Mouse (Mus musculus): ENCODE data around the gene Speer4f1. TPM values are rescaled to one million over a fixed set of nuclear protein-coding genes. Genes with fewer than 3 reads are reported as not detected.
"Not testable (repeated sequence)": the region's sequence is repeated elsewhere in the genome, so short reads cannot be mapped to it uniquely, and the experiment has no call there.

Gene Speer4f1
- not detected in 2 replicates for polyA plus RNA-seq (2015; fragmentation: Nextera tagmentation; extraction: Ambion mirVana)

DNA sequence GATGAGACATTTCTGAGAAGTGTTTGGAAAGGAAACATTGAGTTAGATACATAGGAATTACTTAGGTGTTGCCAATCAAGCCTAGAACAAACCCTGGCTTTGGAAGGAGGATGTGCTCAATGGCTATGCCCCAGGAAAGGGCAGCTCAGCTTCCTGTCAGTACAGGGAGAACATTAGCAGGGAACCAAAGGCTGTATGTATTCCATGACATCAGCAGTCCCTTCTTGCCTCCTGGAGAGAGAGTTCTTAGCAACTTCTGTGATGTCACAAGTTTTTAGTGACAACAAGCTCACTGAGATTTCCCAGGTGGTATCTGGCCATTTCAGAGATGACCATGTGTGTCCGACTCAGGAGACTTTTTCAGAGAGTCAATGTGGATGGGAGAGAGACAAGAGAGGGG is at the start of gene Speer4f1:
Gene Speer4f1 (plus strand): TSS at position 301 of the 400 bp plus-strand sequence.
- not testable (repeated sequence) for H3K27ac ChIP-seq; H3K4me3 ChIP-seq; ATAC-seq (replicated peaks; ENCODE audit: insufficient number of reproducible peaks, insufficient read depth, low FRiP score, low read depth); H3K4me1 ChIP-seq (replicated peaks); H3K4me2 ChIP-seq; H3K9me3 ChIP-seq (replicated peaks); H3K9ac ChIP-seq; H3K36me3 ChIP-seq; H3K27me3 ChIP-seq
- WGBS, result 65% methylated on average over 1 of the region's 1 CpGs

DNA sequence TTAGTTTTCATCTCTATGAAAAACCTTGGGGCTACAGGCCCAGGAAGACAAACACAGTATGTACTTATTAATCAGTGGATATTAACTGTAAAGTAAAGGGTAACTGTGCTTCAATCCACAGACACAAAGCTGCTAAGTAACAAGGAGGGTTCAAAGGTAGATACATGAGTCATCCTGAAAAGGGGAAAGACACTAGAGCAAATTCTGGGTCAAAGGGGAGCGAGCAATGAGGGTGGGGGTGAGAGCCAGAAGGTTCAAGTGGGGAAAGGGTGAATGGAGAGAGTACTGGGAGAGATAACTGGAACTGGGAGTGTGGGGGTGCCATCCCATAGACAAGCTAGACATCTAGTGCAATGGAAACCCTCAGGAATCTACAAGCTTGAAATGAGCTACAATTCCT is 49.0 kb upstream of the Speer4f1 start:
- H3K4me1 ChIP-seq (replicated peaks), result no peaks in the 10 kb centered on the region
- no peaks in the 10 kb centered on the region for H3K9me3 ChIP-seq (replicated peaks)
- no peak overlapping the region for H3K9ac ChIP-seq
- no peak overlapping the region for H3K4me3 ChIP-seq
- no peak overlapping the region for H3K27ac ChIP-seq
- 79% methylated on average over 1 of the region's 1 CpGs for WGBS
- no peaks in the 10 kb centered on the region for H3K36me3 ChIP-seq
- H3K27me3 ChIP-seq, result no peaks in the 10 kb centered on the region
- no peak for ATAC-seq (replicated peaks; ENCODE audit: insufficient number of reproducible peaks, insufficient read depth, low FRiP score, low read depth)
- no peak overlapping the region for H3K4me2 ChIP-seq

GRCm38 (mm10) chr5:17434721-17435120 is 41.2 kb upstream of the Speer4f1 start:
- Histone ChIP-seq H3K36me3 (no peaks in the 10 kb centered on the region), H3K4me1 (replicated peaks) (no peaks in the 10 kb centered on the region), H3K27ac (no peak overlapping the region), H3K27me3 (no peaks in the 10 kb centered on the region), H3K9me3 (replicated peaks) (no peaks in the 10 kb centered on the region), H3K9ac (no peak overlapping the region), H3K4me2 (no peak overlapping the region), H3K4me3 (no peak overlapping the region)
- no peak for ATAC-seq (replicated peaks; ENCODE audit: insufficient number of reproducible peaks, insufficient read depth, low FRiP score, low read depth)
- WGBS, result 79% methylated on average over 3 of the region's 3 CpGs

- H3K27me3 ChIP-seq, result no peaks in the 10 kb centered on the region
- H3K4me3 ChIP-seq, result no peak overlapping the region
- H3K4me2 ChIP-seq, result no peak overlapping the region
- 41% methylated on average over 2 of the region's 2 CpGs for WGBS
- H3K27ac ChIP-seq, result no peak overlapping the region
- H3K9ac ChIP-seq, result no peak overlapping the region
- no peaks in the 10 kb centered on the region for H3K4me1 ChIP-seq (replicated peaks)
- ATAC-seq (replicated peaks; ENCODE audit: insufficient number of reproducible peaks, insufficient read depth, low FRiP score, low read depth), result no peak
- H3K9me3 ChIP-seq (replicated peaks), result no peaks in the 10 kb centered on the region
- no peaks in the 10 kb centered on the region for H3K36me3 ChIP-seq
These were observed 39.7 kb upstream of the Speer4f1 start for GRCm38 (mm10) chr5:17436209-17436608.

GRCm38 (mm10) chr5:17439487-17440102 is 36.3 kb upstream of the Speer4f1 start:
- Histone ChIP-seq H3K9ac (no peak overlapping the region), H3K4me3 (no peak overlapping the region), H3K9me3 (replicated peaks) (no peaks in the 10 kb centered on the region), H3K27me3 (no peaks in the 10 kb centered on the region), H3K4me1 (replicated peaks) (no peaks in the 10 kb centered on the region), H3K36me3 (no peaks in the 10 kb centered on the region), H3K27ac (no peak overlapping the region), H3K4me2 (no peak overlapping the region)
- no peak for ATAC-seq (replicated peaks; ENCODE audit: insufficient number of reproducible peaks, insufficient read depth, low FRiP score, low read depth)

DNA sequence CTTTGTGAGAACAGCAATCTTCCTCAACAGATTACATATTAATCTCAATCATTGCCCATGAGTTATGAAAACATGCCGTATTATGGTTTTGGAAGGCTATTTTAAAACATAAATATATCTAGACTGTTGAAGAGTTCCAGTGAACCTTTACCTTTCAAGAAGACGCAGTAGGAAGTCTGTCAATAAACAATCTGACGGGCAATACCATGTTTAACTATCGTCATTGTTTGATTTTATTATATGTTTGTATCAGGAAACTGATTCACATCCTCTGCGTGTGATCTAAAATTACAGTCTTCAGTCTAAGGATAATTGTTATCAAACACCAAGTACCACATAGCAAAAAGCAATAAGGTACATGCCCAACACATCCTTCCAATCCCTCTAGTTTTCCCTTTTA is 21.8 kb upstream of the Speer4f1 start:
- Histone ChIP-seq H3K27me3 (no peaks in the 10 kb centered on the region), H3K9ac (no peak overlapping the region), H3K9me3 (replicated peaks) (no peaks in the 10 kb centered on the region), H3K4me1 (replicated peaks) (no peaks in the 10 kb centered on the region), H3K27ac (no peak overlapping the region), H3K36me3 (no peaks in the 10 kb centered on the region), H3K4me3 (no peak overlapping the region), H3K4me2 (no peak overlapping the region)
- no peak for ATAC-seq (replicated peaks; ENCODE audit: insufficient number of reproducible peaks, insufficient read depth, low FRiP score, low read depth)
- 80% methylated on average over 5 of the region's 5 CpGs for WGBS

DNA sequence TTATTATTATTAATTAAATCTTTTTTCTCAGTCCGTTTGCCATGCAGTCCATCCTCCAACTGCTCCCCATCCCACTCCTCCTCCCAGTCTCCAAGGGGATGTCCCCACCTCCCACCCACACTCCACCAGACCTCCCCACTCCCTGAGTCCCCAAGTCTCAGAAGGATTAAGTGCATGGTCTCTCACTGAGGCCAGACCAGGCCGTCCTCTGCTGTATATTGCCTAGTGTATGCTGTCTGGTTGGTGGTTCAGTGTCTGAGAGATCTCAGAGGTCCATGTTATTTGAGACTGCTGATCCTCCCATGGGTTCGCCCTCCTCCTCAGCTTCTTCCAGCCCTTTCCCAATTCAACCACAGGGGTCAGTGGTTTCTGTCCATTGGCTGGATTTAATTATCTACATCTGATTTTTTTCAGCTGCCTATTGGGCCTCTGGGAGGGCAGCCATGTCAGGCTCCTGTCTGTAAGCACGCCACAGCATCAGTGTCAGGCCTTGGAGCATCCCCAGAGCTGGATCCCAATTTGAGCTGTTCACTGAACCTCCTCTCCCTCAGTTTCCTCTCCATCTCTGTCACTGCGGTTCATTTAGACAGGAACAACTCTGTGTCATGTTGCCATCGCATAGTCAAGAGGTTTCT is 20.8 kb upstream of the Speer4f1 start:
- no peak for ATAC-seq (replicated peaks; ENCODE audit: insufficient number of reproducible peaks, insufficient read depth, low FRiP score, low read depth)
- no peaks in the 10 kb centered on the region for H3K9me3 ChIP-seq (replicated peaks)
- no peaks in the 10 kb centered on the region for H3K4me1 ChIP-seq (replicated peaks)

DNA sequence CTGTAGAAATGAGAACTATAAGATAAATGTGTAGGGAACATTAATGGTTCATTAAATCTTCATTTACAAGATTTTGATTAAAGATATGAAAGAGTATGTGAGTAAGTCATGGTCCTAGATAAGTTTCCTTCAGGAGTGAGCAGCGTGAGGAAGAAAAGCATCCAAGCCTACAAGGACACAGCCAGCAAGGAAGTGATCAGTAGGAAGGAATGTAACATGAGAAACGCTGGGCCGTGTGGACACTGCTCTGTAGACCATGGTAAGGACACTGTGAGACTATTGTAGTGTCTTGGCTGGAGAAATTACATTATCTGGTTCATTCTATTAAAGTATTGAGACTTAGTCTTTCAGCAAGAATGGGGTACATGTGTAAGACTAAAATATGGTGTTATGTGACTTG is 19.2 kb upstream of the Speer4f1 start:
- no peak for ATAC-seq (replicated peaks; ENCODE audit: insufficient number of reproducible peaks, insufficient read depth, low FRiP score, low read depth)
- Histone ChIP-seq H3K9ac (no peak overlapping the region), H3K4me1 (replicated peaks) (no peaks in the 10 kb centered on the region), H3K27me3 (no peaks in the 10 kb centered on the region), H3K4me3 (no peak overlapping the region), H3K36me3 (no peaks in the 10 kb centered on the region), H3K9me3 (replicated peaks) (no peaks in the 10 kb centered on the region), H3K4me2 (no peak overlapping the region), H3K27ac (no peak overlapping the region)
- 58% methylated on average over 3 of the region's 3 CpGs for WGBS

More for the DNA sequence above, 20.8 kb upstream of the Speer4f1 start:
- Histone ChIP-seq H3K36me3 (no peaks in the 10 kb centered on the region), H3K27me3 (no peaks in the 10 kb centered on the region), H3K9ac (no peak overlapping the region), H3K27ac (no peak overlapping the region), H3K4me2 (no peak overlapping the region), H3K4me3 (no peak overlapping the region)
- 64% methylated on average over 6 of the region's 6 CpGs for WGBS

GRCm38 (mm10) chr5:17468120-17468519 is 7.8 kb upstream of the Speer4f1 start:
- H3K4me2 ChIP-seq; H3K27ac ChIP-seq; H3K36me3 ChIP-seq; H3K9me3 ChIP-seq (replicated peaks); H3K9ac ChIP-seq; H3K4me1 ChIP-seq (replicated peaks); ATAC-seq (replicated peaks; ENCODE audit: insufficient number of reproducible peaks, insufficient read depth, low FRiP score, low read depth); H3K27me3 ChIP-seq; H3K4me3 ChIP-seq: not testable (repeated sequence)
- 59% methylated on average over 4 of the region's 4 CpGs for WGBS

- Histone ChIP-seq H3K9ac (no peak overlapping the region), H3K27ac (no peak overlapping the region), H3K27me3 (no peaks in the 10 kb centered on the region), H3K9me3 (replicated peaks) (no peaks in the 10 kb centered on the region), H3K4me1 (replicated peaks) (no peaks in the 10 kb centered on the region), H3K36me3 (no peaks in the 10 kb centered on the region), H3K4me3 (no peak overlapping the region), H3K4me2 (no peak overlapping the region)
- no peak for ATAC-seq (replicated peaks; ENCODE audit: insufficient number of reproducible peaks, insufficient read depth, low FRiP score, low read depth)
- WGBS, result 58% methylated on average over 1 of the region's 1 CpGs
These were observed 578 bp downstream of the Speer4f1 start for GRCm38 (mm10) chr5:17476476-17476875.

DNA sequence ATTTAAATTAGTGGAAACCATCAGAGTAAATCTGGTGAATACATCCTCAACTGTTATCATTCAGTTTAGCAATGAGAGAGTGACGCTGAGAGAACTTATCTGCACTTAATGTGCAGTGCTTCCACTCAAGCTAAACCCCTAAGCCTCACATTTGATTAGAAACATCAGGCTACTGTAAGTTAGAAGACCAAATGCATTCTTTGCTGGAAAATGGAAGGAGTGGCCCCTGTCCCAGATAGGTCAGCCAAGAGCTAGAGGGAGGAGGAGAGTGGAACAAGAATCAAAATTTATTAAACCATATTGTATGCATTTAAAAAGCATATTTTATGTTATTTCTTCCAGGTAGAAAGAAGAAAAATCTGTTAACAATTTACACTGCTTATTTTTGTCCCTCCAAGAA is 14.0 kb downstream of the Speer4f1 start:
- H3K4me3 ChIP-seq, result no peak overlapping the region
- H3K27me3 ChIP-seq, result no peaks in the 10 kb centered on the region
- no peak overlapping the region for H3K9ac ChIP-seq
- no peaks in the 10 kb centered on the region for H3K36me3 ChIP-seq
- H3K4me2 ChIP-seq, result no peak overlapping the region
- no peak for ATAC-seq (replicated peaks; ENCODE audit: insufficient number of reproducible peaks, insufficient read depth, low FRiP score, low read depth)
- no peak overlapping the region for H3K27ac ChIP-seq
- WGBS, result 13% methylated on average over 1 of the region's 1 CpGs
- no peaks in the 10 kb centered on the region for H3K4me1 ChIP-seq (replicated peaks)
- no peaks in the 10 kb centered on the region for H3K9me3 ChIP-seq (replicated peaks)

DNA sequence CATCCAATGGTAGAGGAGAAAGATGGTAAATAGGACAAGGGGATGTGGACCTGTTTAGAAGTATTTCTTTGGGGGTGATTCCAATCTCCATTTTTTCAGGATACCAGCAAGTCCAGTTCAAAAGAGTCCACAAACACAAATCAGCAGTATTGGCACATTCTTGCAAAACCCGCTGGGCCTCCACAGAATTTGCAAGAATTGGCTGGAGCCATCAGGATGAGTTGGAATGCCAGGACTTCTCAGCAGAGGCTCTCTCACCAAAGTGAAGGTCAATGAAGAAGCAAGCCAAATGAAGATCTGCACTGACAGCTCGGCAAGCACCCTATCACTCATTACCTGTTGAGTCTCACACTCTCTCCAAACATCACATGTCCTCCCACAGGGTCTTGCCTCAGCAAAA is 19.7 kb downstream of the Speer4f1 start:
- Histone ChIP-seq H3K9ac (no peak overlapping the region), H3K4me1 (replicated peaks) (no peaks in the 10 kb centered on the region), H3K4me2 (no peak overlapping the region), H3K27ac (no peak overlapping the region), H3K27me3 (no peaks in the 10 kb centered on the region), H3K4me3 (no peak overlapping the region), H3K9me3 (replicated peaks) (no peaks in the 10 kb centered on the region), H3K36me3 (no peaks in the 10 kb centered on the region)
- WGBS, result 72% methylated on average over 2 of the region's 2 CpGs
- ATAC-seq (replicated peaks; ENCODE audit: insufficient number of reproducible peaks, insufficient read depth, low FRiP score, low read depth), result no peak
